Mouse (Mus musculus) heart, postnatal 25 days (tissue): Measurements from ENCODE around the gene Pdp2. TPM values are rescaled to one million over a fixed set of nuclear protein-coding genes. Genes with fewer than 3 reads are reported as not detected.

ENCODE experiments used
- DNase-seq: peaks from one replicate; pipeline ENCODE4 v3.0.0; 2022; ENCODE audit warnings: low spot score
- intact Hi-C: fragments of 180-260 bp; cut with DNase I; formaldehyde crosslinking; loops from one replicate; pipeline ENCODE4 v1.15.1; 2025
- total RNA-seq, 2 experiments: library from RNA; stranded (reverse); gene quantifications; 2 replicates each; pipeline ENCODE4 v1.2.3; 2021

Pdp2 gene
- total RNA-seq, 2 experiments from 2014 or later, result 20.1 to 29.0 TPM

DNA sequence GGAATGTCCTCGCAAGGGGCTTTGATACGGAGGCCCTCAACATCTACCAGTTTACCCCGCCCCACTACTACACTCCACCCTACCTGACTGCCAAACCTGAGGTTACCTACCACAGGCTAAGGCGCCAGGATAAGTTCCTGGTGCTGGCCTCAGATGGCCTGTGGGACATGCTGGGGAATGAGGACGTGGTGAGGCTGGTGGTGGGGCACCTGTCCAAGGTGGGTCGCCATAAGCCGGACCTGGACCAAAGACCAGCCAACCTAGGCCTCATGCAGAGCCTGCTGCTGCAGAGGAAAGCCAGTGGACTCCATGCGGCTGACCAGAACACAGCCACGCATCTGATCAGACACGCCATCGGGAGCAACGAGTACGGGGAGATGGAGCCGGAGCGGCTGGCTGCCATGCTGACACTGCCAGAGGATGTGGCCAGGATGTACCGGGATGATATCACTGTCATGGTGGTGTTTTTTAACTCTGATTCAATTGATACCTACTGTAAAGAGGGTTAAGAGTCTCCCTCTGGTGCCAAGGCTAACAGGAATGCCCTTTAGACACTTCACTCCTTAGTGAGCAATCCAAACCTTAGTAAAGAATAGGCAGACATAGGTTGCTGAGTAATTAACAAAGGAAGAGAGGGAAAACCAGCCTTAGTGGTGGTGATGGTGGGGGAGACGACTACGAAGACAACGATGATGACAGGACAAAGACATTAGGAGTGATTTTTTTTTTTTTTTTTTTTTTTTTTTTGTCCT is 3.5 kb downstream of the Pdp2 start:
- intact Hi-C loops, result no loop called here
- DNase-seq, result no peak

GRCm38 (mm10) chr8:104595773-104596536 is 4.7 kb downstream of the Pdp2 start:
- DNase-seq, result no peak
- intact Hi-C loops, result no loop called here

DNA sequence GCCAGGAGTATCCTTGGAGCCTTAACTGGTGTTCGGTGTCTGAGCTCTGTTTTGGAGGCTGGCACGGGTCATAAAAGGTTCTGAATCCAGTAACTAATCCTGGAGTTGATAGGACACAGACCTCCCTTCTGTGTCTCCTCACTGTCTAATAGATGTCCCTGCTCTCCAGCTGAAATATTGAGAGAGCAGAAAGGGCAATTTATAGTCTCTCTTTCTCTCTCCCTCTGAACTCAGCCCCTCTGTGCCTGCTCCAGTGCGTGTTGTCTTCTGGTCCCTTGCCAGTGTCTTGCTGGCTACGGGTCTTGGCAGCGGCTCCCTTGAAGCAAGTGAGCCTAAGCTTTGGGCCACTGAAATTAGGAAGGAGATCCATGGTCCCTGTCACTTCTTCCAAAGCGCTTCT is 6.4 kb downstream of the Pdp2 start:
- intact Hi-C loops, result no loop called here

GRCm38 (mm10) chr8:104598496-104598895 is 7.2 kb downstream of the Pdp2 start:
- intact Hi-C loops, result no loop called here
- DNase-seq, result no peak

More for the DNA sequence above, 6.4 kb downstream of the Pdp2 start:
- DNase-seq, result no peak

DNA sequence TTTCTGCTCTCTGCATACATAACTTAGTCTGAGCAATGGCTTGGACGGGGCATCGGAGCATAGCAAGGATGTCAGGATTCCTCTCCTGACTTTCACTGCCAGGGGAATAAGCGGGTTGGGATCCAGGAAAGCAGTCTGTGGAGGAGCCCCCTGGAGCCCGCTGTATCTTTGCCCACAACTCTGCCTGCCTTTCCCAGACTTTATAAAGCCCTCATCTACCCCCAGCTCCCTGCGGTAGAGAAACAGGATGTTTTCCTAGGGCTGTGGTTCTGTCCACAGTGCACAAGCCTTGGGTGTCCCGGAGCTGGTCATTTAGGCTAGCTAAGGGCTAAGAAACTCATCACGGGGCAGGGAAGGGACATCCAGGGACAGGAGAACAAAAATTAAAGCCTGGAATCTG is 10.1 kb downstream of the Pdp2 start:
- intact Hi-C loops, result loop anchor here (5.0 kb wide), 1 partner anchor 356 kb away; no protein-coding TSS in a partner anchor
- DNase-seq, result no peak

DNA sequence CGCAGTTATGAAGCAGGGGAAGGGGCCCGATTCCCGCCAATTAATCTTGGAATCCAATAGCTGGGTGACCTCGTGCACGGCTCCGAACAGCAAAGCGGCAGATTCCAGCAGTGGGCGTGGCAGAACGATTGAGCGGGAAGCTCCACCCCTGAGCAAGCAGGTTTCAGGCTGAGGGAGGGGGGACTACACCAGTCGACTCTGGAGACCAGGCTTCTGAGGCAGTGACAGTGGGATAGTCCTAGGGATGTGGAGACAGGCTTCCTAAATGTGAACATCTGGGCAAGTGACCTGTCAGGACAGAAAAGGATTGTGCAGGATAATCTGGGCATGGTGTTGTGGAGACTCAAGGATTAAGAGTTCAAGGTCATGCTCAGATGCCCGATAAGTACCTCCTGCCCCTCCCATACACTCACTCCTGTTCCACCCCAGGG is 10.7 kb downstream of the Pdp2 start:
- intact Hi-C loops, result loop anchor here (1.0 to 5.0 kb wide), 2 partner anchors 40 to 355 kb away; no protein-coding TSS in a partner anchor
- DNase-seq, result no peak

DNA sequence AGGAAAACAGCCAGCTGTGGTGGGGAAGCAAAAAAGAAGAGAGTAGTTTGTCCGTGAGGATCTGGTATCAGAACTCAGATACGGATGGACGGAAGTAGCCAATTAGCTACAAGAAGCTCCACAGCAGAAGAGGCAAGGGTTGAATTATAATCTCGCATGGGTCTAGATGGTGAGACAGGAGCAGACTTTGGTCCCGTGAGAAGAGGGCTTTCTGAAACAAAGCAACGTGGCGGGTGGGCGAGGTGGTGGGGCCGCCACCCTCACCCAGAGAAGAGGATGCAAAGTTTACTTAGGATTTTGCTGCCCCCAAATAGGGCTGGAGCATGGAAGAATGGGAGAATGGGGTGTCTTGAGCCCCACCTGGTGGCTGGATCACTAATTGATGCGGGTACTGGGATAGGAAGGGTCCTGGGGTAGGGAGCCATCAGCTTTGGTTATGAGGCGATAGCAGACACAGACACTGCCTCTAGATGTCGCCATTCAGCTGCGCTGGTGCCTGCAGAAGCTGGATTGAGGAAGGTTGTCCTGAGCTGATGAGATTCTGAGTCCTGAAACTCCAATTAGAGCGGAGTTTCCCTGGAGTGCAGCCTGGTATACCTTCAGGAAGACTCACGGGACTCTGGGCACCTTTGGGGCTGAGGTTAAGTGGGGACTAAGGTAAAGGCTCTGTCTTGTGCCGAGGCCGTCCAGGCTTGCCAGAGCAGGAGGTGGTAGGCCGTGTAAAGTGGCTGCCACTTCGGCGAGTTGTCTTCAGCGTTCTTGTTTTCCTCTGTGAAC is 11.4 kb downstream of the Pdp2 start:
- peak; percentile 75 for DNase-seq
- intact Hi-C loops, result loop anchor here (1.0 to 5.0 kb wide), 2 partner anchors 40 to 355 kb away; no protein-coding TSS in a partner anchor

GRCm38 (mm10) chr8:104603245-104603593 is 12.0 kb downstream of the Pdp2 start:
- DNase-seq, result no peak
- intact Hi-C loops, result loop anchor here (5.0 kb wide), 1 partner anchor 354 kb away; no protein-coding TSS in a partner anchor

DNA sequence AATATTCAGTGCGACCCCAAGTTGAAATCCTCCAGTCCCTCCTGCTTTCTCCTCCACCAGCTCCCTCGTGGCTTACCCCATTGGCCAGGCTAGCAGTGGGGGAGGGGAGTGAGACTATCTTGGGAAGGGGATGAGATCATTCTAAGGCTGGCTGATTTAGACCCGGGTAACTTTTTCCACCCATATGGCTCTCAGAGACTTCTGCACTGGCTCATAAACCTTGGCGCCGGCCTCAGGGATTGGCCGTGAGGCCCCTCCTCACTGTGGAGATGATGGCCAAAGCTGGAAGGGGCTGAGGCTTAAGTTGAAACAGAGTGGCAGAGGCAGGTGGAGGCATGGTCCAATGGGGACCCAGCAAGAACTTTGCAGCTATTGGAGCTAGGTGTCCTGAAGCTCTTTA is 15.1 kb downstream of the Pdp2 start:
- intact Hi-C loops, result no loop called here
- DNase-seq, result no peak

- peak; percentile 51 for DNase-seq
- intact Hi-C loops, result no loop called here
Observed at GRCm38 (mm10) chr8:104607944-104608343, 16.7 kb downstream of the Pdp2 start.

- intact Hi-C loops, result no loop called here
- DNase-seq, result no peak
Observed at GRCm38 (mm10) chr8:104609222-104609621, 18.0 kb downstream of the Pdp2 start.

GRCm38 (mm10) chr8:104610185-104610766 is 19.0 kb downstream of the Pdp2 start:
- intact Hi-C loops, result loop anchor here (2.0 kb wide), 1 partner anchor 19 kb away; no protein-coding TSS in a partner anchor
- peak; percentile 55 for DNase-seq

GRCm38 (mm10) chr8:104611613-104612012 is 20.4 kb downstream of the Pdp2 start:
- intact Hi-C loops, result loop anchor here (2.0 kb wide), 1 partner anchor 17 kb away; no protein-coding TSS in a partner anchor
- DNase-seq, result no peak

DNA sequence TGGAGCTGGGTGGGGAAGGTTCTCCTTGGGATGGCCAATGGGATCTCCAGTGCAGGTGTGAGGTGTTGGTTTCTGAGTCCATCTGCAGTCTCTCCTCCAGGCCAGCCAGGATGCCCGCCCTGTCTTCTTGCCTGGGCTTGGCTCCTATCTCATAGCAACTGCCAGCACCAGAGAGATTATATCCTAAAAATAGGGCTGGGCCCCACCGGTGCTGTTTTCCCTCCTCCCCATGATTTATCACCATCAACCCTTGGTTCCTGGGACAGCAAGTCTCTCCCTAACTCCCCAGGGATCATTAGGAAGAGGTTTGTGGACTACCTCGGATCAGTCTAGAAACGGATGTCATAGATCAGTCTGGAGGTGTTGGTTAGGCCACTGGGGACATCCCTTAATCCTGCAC is 21.9 kb downstream of the Pdp2 start:
- DNase-seq, result no peak
- intact Hi-C loops, result no loop called here

GRCm38 (mm10) chr8:104620765-104621164 is 29.5 kb downstream of the Pdp2 start:
- intact Hi-C loops, result no loop called here
- DNase-seq, result no peak

DNA sequence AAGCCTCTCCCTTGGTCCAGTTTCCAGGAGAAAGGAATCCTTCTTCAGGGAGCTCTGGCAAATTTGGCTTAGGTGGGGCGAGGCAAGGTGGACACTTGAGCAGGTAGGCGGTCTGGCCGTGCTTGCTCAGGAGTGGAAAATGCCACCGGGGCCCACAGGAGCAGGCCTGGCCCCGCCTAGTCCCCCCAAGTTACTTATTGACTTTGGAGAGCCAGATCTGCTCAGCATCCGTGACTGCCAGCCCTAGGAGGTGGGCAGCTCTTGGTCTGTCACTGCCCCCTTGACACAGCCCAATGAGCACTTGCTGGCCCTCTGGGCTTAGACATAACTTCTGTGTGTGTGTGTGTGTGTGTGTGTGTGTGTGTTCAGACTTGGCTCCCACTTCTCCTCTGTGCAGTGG is 32.9 kb downstream of the Pdp2 start, which contains the start of gene Cdh16:
Gene Cdh16, minus strand, starts transcription at position 236 of the 400 bp plus-strand sequence.
- intact Hi-C loops, result no loop called here
- no peak for DNase-seq

- no peak for DNase-seq
- intact Hi-C loops, result no loop called here
Observed at GRCm38 (mm10) chr8:104627065-104627740, 36.0 kb downstream of the Pdp2 start.

GRCm38 (mm10) chr8:104628402-104628801 is 37.2 kb downstream of the Pdp2 start:
- intact Hi-C loops, result loop anchor here (2.0 kb wide), 1 partner anchor 18 kb away; no protein-coding TSS in a partner anchor

More at GRCm38 (mm10) chr8:104628402-104628801, 37.2 kb downstream of the Pdp2 start:
- no peak for DNase-seq
